Mouse (Mus musculus) neural tube, embryonic 11.5 days (tissue): ENCODE measurements around the gene Nxf3. TPM values are rescaled to one million over a fixed set of nuclear protein-coding genes. Genes with fewer than 3 reads are reported as not detected.

Experiments
- ATAC-seq: fragments of 200-750 bp; cut with Nextera tagmentation; 2 replicates; pipeline ENCODE4 v1.8.0; 2017; ENCODE audit warnings: moderate number of reproducible peaks, mild to moderate bottlenecking, moderate TSS enrichment, moderate library complexity; ENCODE audit not compliant: insufficient read depth, low FRiP score, low TSS enrichment
- DNase-seq: peaks from one replicate; pipeline ENCODE4 v3.0.0-alpha.2; 2015; ENCODE audit warnings: low spot score
- H3K27ac ChIP-seq: fragments of 300-500 bp; sonication (generic); 2 replicates; pipeline ENCODE4 v1.5.1; 2014; ENCODE audit warnings: low read depth, mild to moderate bottlenecking, low read length
- H3K27me3 ChIP-seq: fragments of 300-500 bp; sonication (generic); 2 replicates; pipeline ENCODE4 v1.6.1; 2014; ENCODE audit warnings: mild to moderate bottlenecking, low read length, mixed read lengths; ENCODE audit not compliant: control insufficient read depth, insufficient read depth
- H3K36me3 ChIP-seq: fragments of 300-500 bp; sonication (generic); 2 replicates; pipeline ENCODE4 v1.6.1; 2014; ENCODE audit warnings: mild to moderate bottlenecking, low read length, moderate library complexity, mixed read lengths; ENCODE audit not compliant: control insufficient read depth, insufficient read depth
- H3K4me1 ChIP-seq: fragments of 300-500 bp; sonication (generic); 2 replicates; pipeline ENCODE4 v1.6.1; 2014; ENCODE audit warnings: low read length, mixed read lengths; ENCODE audit not compliant: control insufficient read depth, insufficient read depth
- H3K4me2 ChIP-seq: fragments of 300-500 bp; sonication (generic); 2 replicates; pipeline ENCODE4 v1.6.1; 2014; ENCODE audit warnings: low read depth, mild to moderate bottlenecking, moderate library complexity
- H3K4me3 ChIP-seq: fragments of 300-500 bp; sonication (generic); 2 replicates; pipeline ENCODE4 v1.5.1; 2014; ENCODE audit warnings: low read depth, low read length
- H3K9ac ChIP-seq: fragments of 300-500 bp; sonication (generic); 2 replicates; pipeline ENCODE4 v1.6.1; 2014; ENCODE audit warnings: mild to moderate bottlenecking, low read length
- H3K9me3 ChIP-seq: fragments of 300-500 bp; sonication (generic); 2 replicates; pipeline ENCODE4 v1.6.1; 2016; ENCODE audit warnings: low read length; ENCODE audit not compliant: control insufficient read depth
- WGBS: fragments of 180-500 bp; shearing (Covaris S2); extraction: QIAGEN DNeasy Blood & Tissue Kit; methylation state at CpG from one replicate; pipeline ENCODE4 v1.1.7; 2014; 5-methylcytosine and 5-hydroxymethylcytosine counted together
- polyA plus RNA-seq: library from polyadenylated mRNA; unstranded; fragments of >200 nt; fragmentation: Nextera tagmentation; extraction: Ambion mirVana; gene quantifications from 2 replicates; pipeline ENCODE4 v1.2.1, GENCODE M21; 2014

The Nxf3 gene
- polyA plus RNA-seq, 1 experiment from 2014 or later: not detected

GRCm38 (mm10) chrX:136030331-136030730 is 54.7 kb downstream of the Nxf3 start:
- no peaks in the 10 kb centered on the region for H3K27me3 ChIP-seq
- DNase-seq (no peak), ATAC-seq (no peak)
- no peak overlapping the region for H3K4me3 ChIP-seq
- no peaks in the 10 kb centered on the region for H3K36me3 ChIP-seq
- H3K9ac ChIP-seq: no peak overlapping the region
- no peak overlapping the region for H3K4me2 ChIP-seq
- H3K9me3 ChIP-seq: no peaks in the 10 kb centered on the region
- H3K27ac ChIP-seq: no peak overlapping the region
- no peaks in the 10 kb centered on the region for H3K4me1 ChIP-seq
- 67% methylated on average over 1 of the region's 1 CpGs for WGBS

Other genes starting within 250 kb of the Nxf3 start
- 42.4 and 45.1 TPM in 2 replicates for gene Gprasp2, start 246.2 kb downstream of the Nxf3 start, polyA plus RNA-seq
- gene Arxes2, start 91.4 kb downstream of the Nxf3 start, polyA plus RNA-seq: 109 and 123 TPM in 2 replicates
- gene Arxes1, start 51.9 kb downstream of the Nxf3 start, polyA plus RNA-seq: 42.7 and 44.7 TPM in 2 replicates
- 273 and 298 TPM in 2 replicates for gene Bex2, start 17.0 kb downstream of the Nxf3 start, polyA plus RNA-seq
- gene Bex4, start 53.7 kb upstream of the Nxf3 start, polyA plus RNA-seq: 65.6 and 70.7 TPM in 2 replicates
- gene Tceal8, start 87.1 kb upstream of the Nxf3 start, polyA plus RNA-seq: 201 and 224 TPM in 2 replicates
- gene Tceal5, start 118.6 kb upstream of the Nxf3 start, polyA plus RNA-seq: 1.4 and 4.3 TPM in 2 replicates
- 4.0 and 5.6 TPM in 2 replicates for gene Tceal7, start 129.5 kb upstream of the Nxf3 start, polyA plus RNA-seq
- 111 and 118 TPM in 2 replicates for gene Bex1, start 130.3 kb upstream of the Nxf3 start, polyA plus RNA-seq
- gene Tceal9, start 159.8 kb upstream of the Nxf3 start, polyA plus RNA-seq: 410 and 445 TPM in 2 replicates
- gene Bex3, start 185.0 kb upstream of the Nxf3 start, polyA plus RNA-seq: 670 and 697 TPM in 2 replicates